Mouse (Mus musculus): ENCODE results near the gene Zbtb20.

The Zbtb20 gene

GRCm38 (mm10) chr16:43661576-43661975 is 785.9 kb downstream of the Zbtb20 start:
- in situ Hi-C loops (cut with MboI; ENCODE audit: unreplicated experiment in 2 of 2), result no loop called here

- in situ Hi-C loops (cut with MboI; ENCODE audit: unreplicated experiment in 2 of 2), result no loop called here
Observed at GRCm38 (mm10) chr16:43662124-43663004, 786.7 kb downstream of the Zbtb20 start.

GRCm38 (mm10) chr16:43663978-43664579 is 788.4 kb downstream of the Zbtb20 start, which contains the start of gene Tigit:
TSS of gene Tigit (minus strand) at chr16:43664146.
- in situ Hi-C loops (cut with MboI; ENCODE audit: unreplicated experiment in 2 of 2), result no loop called here

- in situ Hi-C loops (cut with MboI; ENCODE audit: unreplicated experiment in 2 of 2), result no loop called here
Observed at GRCm38 (mm10) chr16:43664861-43665260, 789.2 kb downstream of the Zbtb20 start.

- in situ Hi-C loops (cut with MboI; ENCODE audit: unreplicated experiment in 2 of 2), result no loop called here
Observed at GRCm38 (mm10) chr16:43668294-43668693, 792.6 kb downstream of the Zbtb20 start.

GRCm38 (mm10) chr16:43671972-43672371 is 796.3 kb downstream of the Zbtb20 start:
- in situ Hi-C loops (cut with MboI; ENCODE audit: unreplicated experiment in 2 of 2), result no loop called here

GRCm38 (mm10) chr16:43672697-43673096 is 797.0 kb downstream of the Zbtb20 start:
- in situ Hi-C loops (cut with MboI; ENCODE audit: unreplicated experiment in 2 of 2), result no loop called here

GRCm38 (mm10) chr16:43674400-43674799 is 798.7 kb downstream of the Zbtb20 start:
- in situ Hi-C loops (cut with MboI; ENCODE audit: unreplicated experiment in 2 of 2), result no loop called here

GRCm38 (mm10) chr16:43687968-43688367 is 812.3 kb downstream of the Zbtb20 start:
- in situ Hi-C loops (cut with MboI; ENCODE audit: unreplicated experiment in 2 of 2), result no loop called here

GRCm38 (mm10) chr16:43690211-43690690 is 814.6 kb downstream of the Zbtb20 start:
- in situ Hi-C loops (cut with MboI; ENCODE audit: unreplicated experiment in 2 of 2), result no loop called here

GRCm38 (mm10) chr16:43690912-43691311 is 815.2 kb downstream of the Zbtb20 start:
- in situ Hi-C loops (cut with MboI; ENCODE audit: unreplicated experiment in 2 of 2), result no loop called here

GRCm38 (mm10) chr16:43691741-43692140 is 816.1 kb downstream of the Zbtb20 start:
- in situ Hi-C loops (cut with MboI; ENCODE audit: unreplicated experiment in 2 of 2), result no loop called here
